Mouse (Mus musculus): ENCODE measurements around the gene Casc3.
"Not testable (repeated sequence)": the region's sequence is repeated elsewhere in the genome, so short reads cannot be mapped to it uniquely, and the experiment has no call there.

Casc3 gene

DNA sequence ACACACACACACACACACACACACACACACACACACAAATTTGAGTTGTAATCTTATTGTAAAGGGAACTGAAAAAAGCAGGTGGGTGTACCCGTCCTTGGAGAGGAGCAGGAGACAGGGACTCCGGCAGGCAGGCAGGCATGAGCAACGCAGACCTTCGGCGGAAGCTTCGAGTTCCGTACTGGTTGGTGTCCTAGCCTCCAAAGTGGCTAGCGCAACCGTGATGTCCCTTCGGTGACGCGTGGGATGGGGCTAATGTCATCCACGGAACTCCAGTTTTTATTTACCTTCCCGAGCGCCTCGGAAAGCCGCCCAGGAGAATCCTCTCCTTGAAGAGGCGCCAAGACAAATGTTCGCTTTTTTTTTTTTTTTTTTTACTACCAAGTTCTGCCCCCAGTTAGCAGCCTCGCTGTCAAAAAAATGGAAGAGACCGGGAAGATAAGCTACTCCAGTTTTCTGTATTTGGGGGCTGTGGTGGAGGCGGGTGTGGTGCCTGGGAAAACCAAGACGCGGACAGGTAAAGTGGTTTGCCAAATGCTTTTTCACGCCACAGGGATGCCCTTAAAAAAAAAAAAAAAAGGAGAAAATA, 15.4 kb upstream of the Casc3 start:
- DNase-seq (ENCODE audit: extremely low read depth, low read depth) = no peak

GRCm38 (mm10) chr11:98789824-98790223, 14.9 kb upstream of the Casc3 start:
- no peak for DNase-seq (ENCODE audit: extremely low read depth, low read depth)

GRCm38 (mm10) chr11:98790631-98791205, 14.0 kb upstream of the Casc3 start:
- no peak for DNase-seq (ENCODE audit: extremely low read depth, low read depth)

DNA sequence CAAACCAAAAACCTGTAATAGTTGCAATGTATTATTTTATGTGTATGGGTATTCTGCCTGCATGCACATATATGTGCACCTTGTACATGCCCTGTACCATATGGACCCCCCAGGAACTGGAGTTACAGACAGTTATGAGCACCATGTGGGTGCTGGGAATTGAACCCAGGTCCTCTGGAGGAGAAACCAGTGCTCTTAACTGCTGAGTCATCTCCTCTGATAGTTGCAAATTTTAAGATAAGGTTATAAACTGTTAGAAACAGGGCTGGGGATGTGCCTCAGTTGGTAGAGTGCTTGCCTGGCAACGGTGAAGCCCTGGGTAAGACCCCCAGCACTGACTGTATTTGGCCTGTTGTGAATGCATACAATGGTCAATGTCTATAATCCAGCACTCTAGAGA, 13.3 kb upstream of the Casc3 start:
- DNase-seq (ENCODE audit: extremely low read depth, low read depth) = no peak

GRCm38 (mm10) chr11:98792081-98792480, 12.6 kb upstream of the Casc3 start:
- DNase-seq (ENCODE audit: extremely low read depth, low read depth) = no peak

DNA sequence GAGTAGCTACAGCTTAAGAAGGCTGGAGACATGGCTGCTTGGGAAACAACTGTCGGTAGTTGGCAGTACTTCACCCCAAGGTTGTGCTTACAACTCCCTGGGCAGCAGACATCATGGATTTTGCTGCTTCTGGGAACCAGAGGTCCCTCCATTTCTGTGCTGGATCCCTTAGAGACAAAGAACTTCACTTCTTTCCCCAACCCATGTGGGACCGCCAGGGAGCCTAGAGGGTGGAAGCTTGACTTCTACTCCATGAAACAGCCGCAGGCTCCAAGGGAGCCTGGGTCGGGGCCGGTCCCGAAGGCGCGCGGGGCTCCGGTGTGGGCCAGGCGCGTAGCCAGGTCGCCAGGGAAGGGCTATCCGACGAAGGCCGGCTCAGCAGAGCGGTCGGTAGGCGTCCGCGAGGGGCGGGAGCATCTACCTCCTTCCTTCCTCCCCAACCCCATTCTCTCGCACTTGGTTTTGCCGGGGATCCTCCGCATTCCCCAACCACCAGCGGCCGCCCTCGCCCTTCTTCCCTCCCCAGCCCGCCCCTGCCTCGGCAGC, 10.2 kb upstream of the Casc3 start:
- no peak for DNase-seq (ENCODE audit: extremely low read depth, low read depth)

GRCm38 (mm10) chr11:98795015-98795713, 9.5 kb upstream of the Casc3 start, which contains the start of gene Msl1:
Gene Msl1, plus strand, starts transcription at chr11:98795516.
- no peak for DNase-seq (ENCODE audit: extremely low read depth, low read depth)

DNA sequence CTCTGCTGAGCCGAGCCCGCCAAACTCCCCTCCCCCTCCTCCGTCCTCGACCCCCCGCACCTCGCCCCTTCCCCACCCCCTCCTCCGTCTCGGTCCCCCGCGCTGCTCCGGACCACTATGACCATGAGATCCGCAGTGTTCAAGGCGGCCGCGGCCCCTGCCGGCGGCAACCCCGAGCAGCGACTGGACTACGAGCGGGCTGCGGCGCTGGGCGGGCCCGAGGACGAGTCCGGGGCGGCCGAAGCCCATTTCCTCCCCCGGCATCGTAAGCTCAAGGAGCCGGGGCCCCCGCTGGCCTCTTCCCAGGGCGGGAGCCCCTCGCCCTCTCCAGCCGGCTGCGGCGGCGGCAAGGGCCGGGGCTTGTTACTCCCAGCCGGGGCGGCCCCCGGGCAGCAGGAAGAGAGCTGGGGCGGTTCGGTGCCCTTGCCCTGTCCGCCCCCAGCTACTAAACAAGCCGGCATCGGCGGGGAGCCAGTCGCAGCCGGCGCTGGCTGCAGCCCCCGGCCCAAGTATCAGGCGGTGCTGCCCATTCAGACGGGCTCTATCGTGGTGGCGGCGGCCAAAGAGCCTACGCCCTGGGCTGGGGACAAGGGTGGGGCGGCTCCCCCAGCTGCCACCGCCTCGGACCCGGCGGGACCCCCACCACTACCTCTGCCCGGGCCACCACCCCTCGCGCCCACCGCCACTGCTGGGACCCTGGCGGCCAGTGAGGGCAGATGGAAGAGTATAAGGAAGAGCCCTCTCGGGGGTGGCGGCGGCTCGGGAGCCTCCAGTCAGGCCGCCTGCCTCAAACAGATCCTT, 8.8 kb upstream of the Casc3 start:
- DNase-seq (ENCODE audit: extremely low read depth, low read depth) = no peak

- peak; percentile 74 for DNase-seq (ENCODE audit: extremely low read depth, low read depth)
Measured at GRCm38 (mm10) chr11:98796515-98797216, 8.0 kb upstream of the Casc3 start.

- DNase-seq (ENCODE audit: extremely low read depth, low read depth) = no peak
Measured at GRCm38 (mm10) chr11:98797306-98797705, 7.4 kb upstream of the Casc3 start.

- no peak for DNase-seq (ENCODE audit: extremely low read depth, low read depth)
Measured at GRCm38 (mm10) chr11:98797909-98798308, 6.8 kb upstream of the Casc3 start.

DNA sequence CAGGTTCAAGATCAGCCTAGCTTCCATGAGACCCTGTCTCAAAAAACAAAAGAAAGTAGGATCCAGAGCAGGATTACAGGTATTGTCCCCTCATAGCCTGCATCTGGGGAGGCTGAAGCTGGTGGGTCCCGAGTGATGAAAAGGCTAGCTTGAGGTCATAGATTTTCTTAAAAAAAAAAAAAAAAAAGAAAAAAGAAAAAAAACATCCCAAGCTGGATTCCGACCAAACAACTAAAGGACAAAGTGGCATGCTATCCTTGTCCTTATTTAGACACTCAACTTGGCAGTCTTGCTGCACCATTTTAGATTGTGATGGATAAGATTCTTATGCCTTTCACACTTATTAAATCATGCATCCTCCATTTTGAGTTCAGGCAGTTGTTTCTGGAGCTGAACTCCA, 3.7 kb downstream of the Casc3 start:
- no peak for DNase-seq (ENCODE audit: extremely low read depth, low read depth)

- peak; percentile 87 for DNase-seq (ENCODE audit: extremely low read depth, low read depth)
Measured at GRCm38 (mm10) chr11:98809457-98810290, 5.0 kb downstream of the Casc3 start.

DNA sequence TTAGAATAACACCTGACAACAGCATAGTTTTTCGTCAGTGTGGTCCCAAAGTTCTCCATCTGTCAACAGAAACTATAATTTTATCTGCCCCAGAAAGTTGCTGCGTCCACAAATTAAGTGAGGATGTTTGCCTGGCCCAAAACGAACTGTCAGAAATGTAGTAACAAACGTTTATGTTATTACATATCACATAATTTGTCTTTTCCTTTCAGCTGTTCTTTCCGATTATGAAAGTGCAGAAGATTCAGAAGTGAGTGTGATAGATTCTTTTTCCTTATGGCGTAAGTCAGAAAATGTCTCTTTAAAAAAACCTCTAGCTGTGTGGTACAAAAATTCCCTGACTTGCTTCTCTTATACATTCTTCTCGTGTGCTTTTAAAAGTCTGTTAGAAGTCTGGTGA, 6.0 kb downstream of the Casc3 start:
- no peak for DNase-seq (ENCODE audit: extremely low read depth, low read depth)

DNA sequence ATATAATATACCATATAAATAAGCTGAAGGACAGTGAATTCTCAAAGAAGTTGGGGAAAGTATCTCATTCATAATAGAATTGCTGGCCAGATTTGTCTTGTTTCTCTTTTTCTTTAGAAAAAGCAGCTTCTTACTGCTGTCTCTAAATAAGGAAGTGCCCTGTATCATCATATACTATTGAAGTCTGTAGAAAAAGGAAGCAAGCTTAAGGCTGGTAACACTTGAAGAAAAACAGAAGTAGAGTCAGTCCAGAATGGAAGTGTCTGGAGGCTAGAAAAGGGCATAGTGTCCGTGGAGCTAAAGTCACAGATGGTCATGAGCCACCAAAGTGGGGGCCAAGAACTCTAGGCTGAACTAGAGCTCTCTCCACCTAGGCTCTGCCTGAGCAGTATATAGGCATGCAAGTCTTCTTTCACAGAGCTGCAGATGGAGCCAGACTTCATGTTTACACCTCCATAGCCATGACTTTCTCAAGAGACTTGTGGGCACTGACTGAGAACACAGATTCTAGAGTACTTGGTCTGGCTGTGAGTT, 12.1 kb downstream of the Casc3 start:
- peak; percentile 75 for DNase-seq (ENCODE audit: extremely low read depth, low read depth)

DNA sequence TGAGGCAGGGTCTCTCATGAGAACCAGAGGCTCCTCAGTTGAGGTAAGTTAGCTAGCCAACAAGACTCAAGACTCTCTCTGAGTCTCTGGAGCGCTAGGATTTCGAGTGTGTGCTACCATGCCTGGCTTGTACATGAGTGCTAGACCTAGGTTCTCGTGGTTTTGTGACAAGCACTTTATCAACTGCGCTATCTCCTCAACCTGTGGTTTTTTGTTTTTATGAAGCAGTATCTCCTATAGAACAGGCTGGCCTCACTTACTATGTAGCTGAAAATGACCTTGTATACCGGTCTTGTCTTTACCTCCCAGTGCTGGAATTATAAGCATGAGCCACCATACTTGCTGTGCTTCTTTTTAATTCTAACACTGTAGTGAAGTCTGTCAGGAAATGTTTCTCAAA, 16.3 kb downstream of the Casc3 start:
- DNase-seq (ENCODE audit: extremely low read depth, low read depth) = no peak

GRCm38 (mm10) chr11:98826071-98826470, 21.4 kb downstream of the Casc3 start:
- not testable (repeated sequence) for DNase-seq (ENCODE audit: extremely low read depth, low read depth)

- DNase-seq (ENCODE audit: extremely low read depth, low read depth) = no peak
Measured at GRCm38 (mm10) chr11:98827877-98828276, 23.2 kb downstream of the Casc3 start.

- DNase-seq (ENCODE audit: extremely low read depth, low read depth) = no peak
Measured at GRCm38 (mm10) chr11:98829091-98829775, 24.5 kb downstream of the Casc3 start.
